Mouse (Mus musculus) heart, postnatal 25 days (tissue): ENCODE measurements around the gene C2cd6. TPM values are rescaled to one million over a fixed set of nuclear protein-coding genes. Genes with fewer than 3 reads are reported as not detected.

ENCODE experiments used
- DNase-seq: peaks from one replicate; pipeline ENCODE4 v3.0.0; 2022; ENCODE audit warnings: low spot score
- intact Hi-C: fragments of 180-260 bp; cut with DNase I; formaldehyde crosslinking; loops from one replicate; pipeline ENCODE4 v1.15.1; 2025
- total RNA-seq, 2 experiments: library from RNA; stranded (reverse); gene quantifications; 2 replicates each; pipeline ENCODE4 v1.2.3; 2021

The C2cd6 gene
- not detected for total RNA-seq

GRCm38 (mm10) chr1:59094705-59095104 is at the start of gene C2cd6:
Gene C2cd6 (minus strand): TSS chr1:59094900.
- DNase-seq = no peak
- intact Hi-C loops = no loop called here

- intact Hi-C loops = loop anchor here (2.0 to 5.0 kb wide), 3 partner anchors 74 to 374 kb away; no protein-coding TSS in a partner anchor
- DNase-seq = no peak
These were observed 48.1 kb upstream of the C2cd6 start for GRCm38 (mm10) chr1:59142809-59143208.

GRCm38 (mm10) chr1:59134419-59134818 is 39.7 kb upstream of the C2cd6 start:
- no peak for DNase-seq
- intact Hi-C loops = no loop called here

- intact Hi-C loops = loop anchor here (10.0 kb wide), 2 partner anchors 224 to 556 kb away; partner anchors contain the start of gene Nop58
- no peak for DNase-seq
These were observed 34.2 kb upstream of the C2cd6 start for GRCm38 (mm10) chr1:59128879-59129278.

GRCm38 (mm10) chr1:59125558-59125957 is 30.9 kb upstream of the C2cd6 start:
- DNase-seq = no peak
- intact Hi-C loops = loop anchor here (10.0 kb wide), 2 partner anchors 221 to 559 kb away; partner anchors contain the start of gene Nop58

- DNase-seq = peak; percentile 90
- intact Hi-C loops = loop anchor here (5.0 to 10.0 kb wide), 4 partner anchors 117 to 565 kb away; partner anchors contain the start of genes Als2, Nop58, Stradb and Trak2
These were observed 25.2 kb upstream of the C2cd6 start, which contains the start of gene Tmem237 for GRCm38 (mm10) chr1:59119720-59120457. Gene Tmem237 (minus strand): TSS chr1:59120408.

GRCm38 (mm10) chr1:59110524-59110923 is 15.8 kb upstream of the C2cd6 start:
- intact Hi-C loops = no loop called here
- no peak for DNase-seq

GRCm38 (mm10) chr1:59102071-59102470 is 7.4 kb upstream of the C2cd6 start:
- DNase-seq = no peak
- intact Hi-C loops = no loop called here

- no peak for DNase-seq
- intact Hi-C loops = no loop called here
These were observed 6.3 kb upstream of the C2cd6 start for GRCm38 (mm10) chr1:59101020-59101419.

- no peak for DNase-seq
These were observed 23.8 kb downstream of the C2cd6 start for GRCm38 (mm10) chr1:59070867-59071266.

GRCm38 (mm10) chr1:59067976-59068375 is 26.7 kb downstream of the C2cd6 start:
- intact Hi-C loops = loop anchor here (2.0 kb wide), 1 partner anchor 75 kb away; no protein-coding TSS in a partner anchor
- DNase-seq = no peak

More at GRCm38 (mm10) chr1:59070867-59071266, 23.8 kb downstream of the C2cd6 start:
- intact Hi-C loops = loop anchor here (5.0 kb wide), 1 partner anchor 166 kb away; the partner anchor contains the start of gene Als2

GRCm38 (mm10) chr1:59063697-59064096 is 31.0 kb downstream of the C2cd6 start:
- DNase-seq = no peak
- intact Hi-C loops = no loop called here

GRCm38 (mm10) chr1:59056955-59057354 is 37.7 kb downstream of the C2cd6 start:
- intact Hi-C loops = no loop called here
- DNase-seq = no peak

- intact Hi-C loops = no loop called here
- DNase-seq = no peak
These were observed 43.4 kb downstream of the C2cd6 start for GRCm38 (mm10) chr1:59051306-59051705.

GRCm38 (mm10) chr1:59037723-59038122 is 57.0 kb downstream of the C2cd6 start:
- intact Hi-C loops = no loop called here
- DNase-seq = no peak

GRCm38 (mm10) chr1:59021556-59021955 is 73.1 kb downstream of the C2cd6 start:
- intact Hi-C loops = no loop called here
- no peak for DNase-seq

GRCm38 (mm10) chr1:59009250-59009649 is 85.5 kb downstream of the C2cd6 start:
- DNase-seq = no peak
- intact Hi-C loops = loop anchor here (5.0 kb wide), 1 partner anchor 228 kb away; the partner anchor contains the start of gene Als2
